Mouse (Mus musculus) erythroblast, embryonic 14.5 days (primary cell): ENCODE results near the gene Psmd12.

ENCODE experiments used
- GATA1 ChIP-seq: IDR thresholded peaks from 2 replicates; pipeline ENCODE4 v1.6.1; 2012; ENCODE audit warnings: low read length, inconsistent platforms, mixed read lengths
- TAL1 ChIP-seq: IDR thresholded peaks from 3 replicates; pipeline ENCODE4 v1.6.1; 2012; ENCODE audit warnings: low read length, inconsistent platforms, mixed read lengths

DNA sequence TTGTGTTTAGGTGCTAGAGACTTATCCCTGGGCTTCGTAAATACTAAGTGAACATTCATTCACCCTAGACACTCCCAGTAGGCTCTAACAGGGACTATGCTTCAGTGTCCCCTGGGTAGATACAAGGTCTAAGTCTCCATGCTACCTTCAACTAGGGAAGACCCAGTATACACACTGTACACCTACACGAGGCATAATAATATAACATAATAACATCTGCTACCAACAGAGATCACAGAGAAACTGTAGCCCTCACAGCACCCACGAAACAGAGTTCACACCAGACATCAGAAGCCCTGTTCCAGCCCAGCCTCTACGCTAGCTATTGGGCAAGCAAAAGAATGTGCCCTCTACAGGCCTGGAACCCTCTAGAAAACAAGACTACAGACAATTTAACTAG lies 14.2 kb upstream of the Psmd12 start:
- TF ChIP-seq GATA1 (no peak), TAL1 (no peak)
